Mouse (Mus musculus) limb, embryonic 11.5 days (tissue): ENCODE results near the gene Cdc123. TPM values are rescaled to one million over a fixed set of nuclear protein-coding genes. Genes with fewer than 3 reads are reported as not detected.

Source experiments
- ATAC-seq: fragments of 200-750 bp; cut with Nextera tagmentation; 2 replicates; pipeline ENCODE4 v1.8.0; 2017; ENCODE audit warnings: low read depth; ENCODE audit not compliant: insufficient number of reproducible peaks, low FRiP score, low TSS enrichment
- DNase-seq: peaks from one replicate; pipeline ENCODE4 v3.0.0-alpha.2; 2015; ENCODE audit warnings: low spot score
- H3K27ac ChIP-seq: fragments of 300-500 bp; sonication (generic); replicated peaks from 2 replicates; pipeline ENCODE4 v1.5.1; 2014; ENCODE audit warnings: low read depth, mild to moderate bottlenecking, low read length
- H3K27me3 ChIP-seq: fragments of 300-500 bp; sonication (generic); 2 replicates; pipeline ENCODE4 v1.6.1; 2014; ENCODE audit warnings: mild to moderate bottlenecking, low read length, mixed read lengths; ENCODE audit not compliant: control insufficient read depth, insufficient read depth
- H3K36me3 ChIP-seq: fragments of 300-500 bp; sonication (generic); 2 replicates; pipeline ENCODE4 v1.6.1; 2014; ENCODE audit warnings: mild to moderate bottlenecking, low read length, moderate library complexity, mixed read lengths; ENCODE audit not compliant: control insufficient read depth, insufficient read depth
- H3K4me1 ChIP-seq: fragments of 300-500 bp; sonication (generic); 2 replicates; pipeline ENCODE4 v1.6.1; 2014; ENCODE audit warnings: low read length, mixed read lengths; ENCODE audit not compliant: control insufficient read depth, insufficient read depth
- H3K4me2 ChIP-seq: fragments of 300-500 bp; sonication (generic); 2 replicates; pipeline ENCODE4 v1.6.1; 2014; ENCODE audit warnings: low read depth, mild to moderate bottlenecking, moderate library complexity; ENCODE audit not compliant: severe bottlenecking
- H3K4me3 ChIP-seq: fragments of 300-500 bp; sonication (generic); 2 replicates; pipeline ENCODE4 v1.5.1; 2014; ENCODE audit warnings: low read depth, low read length
- H3K9ac ChIP-seq: fragments of 300-500 bp; sonication (generic); 2 replicates; pipeline ENCODE4 v1.6.1; 2014; ENCODE audit warnings: mild to moderate bottlenecking, low read length
- H3K9me3 ChIP-seq: fragments of 300-500 bp; sonication (generic); 2 replicates; pipeline ENCODE4 v1.6.1; 2016; ENCODE audit warnings: low read length; ENCODE audit not compliant: control insufficient read depth
- WGBS: fragments of 180-500 bp; shearing (Covaris S2); extraction: QIAGEN DNeasy Blood & Tissue Kit; methylation state at CpG from one replicate; pipeline ENCODE4 v1.1.7; 2014; 5-methylcytosine and 5-hydroxymethylcytosine counted together
- polyA plus RNA-seq: library from polyadenylated mRNA; unstranded; fragments of >200 nt; fragmentation: Nextera tagmentation; extraction: Ambion mirVana; gene quantifications from 2 replicates; pipeline ENCODE4 v1.2.1, GENCODE M21; 2014

The Cdc123 gene
- polyA plus RNA-seq, 1 experiment from 2014 or later = 352 TPM

- H3K27ac ChIP-seq = no peak overlapping the region
- no peaks in the 10 kb centered on the region for H3K4me1 ChIP-seq
- no peaks in the 10 kb centered on the region for H3K27me3 ChIP-seq
- H3K36me3 ChIP-seq = peaks cover 26% of the 10 kb centered on the region; the same call in 1 of the 2 replicates
- no peaks in the 10 kb centered on the region for H3K9me3 ChIP-seq
- H3K9ac ChIP-seq = no peak overlapping the region
- no peak overlapping the region for H3K4me2 ChIP-seq
- WGBS = 93% methylated on average over 9 of the region's 9 CpGs
- ATAC-seq (no peak), DNase-seq (no peak)
- H3K4me3 ChIP-seq = no peak overlapping the region
These were observed 43.8 kb downstream of the Cdc123 start for GRCm38 (mm10) chr2:5801182-5801640.

DNA sequence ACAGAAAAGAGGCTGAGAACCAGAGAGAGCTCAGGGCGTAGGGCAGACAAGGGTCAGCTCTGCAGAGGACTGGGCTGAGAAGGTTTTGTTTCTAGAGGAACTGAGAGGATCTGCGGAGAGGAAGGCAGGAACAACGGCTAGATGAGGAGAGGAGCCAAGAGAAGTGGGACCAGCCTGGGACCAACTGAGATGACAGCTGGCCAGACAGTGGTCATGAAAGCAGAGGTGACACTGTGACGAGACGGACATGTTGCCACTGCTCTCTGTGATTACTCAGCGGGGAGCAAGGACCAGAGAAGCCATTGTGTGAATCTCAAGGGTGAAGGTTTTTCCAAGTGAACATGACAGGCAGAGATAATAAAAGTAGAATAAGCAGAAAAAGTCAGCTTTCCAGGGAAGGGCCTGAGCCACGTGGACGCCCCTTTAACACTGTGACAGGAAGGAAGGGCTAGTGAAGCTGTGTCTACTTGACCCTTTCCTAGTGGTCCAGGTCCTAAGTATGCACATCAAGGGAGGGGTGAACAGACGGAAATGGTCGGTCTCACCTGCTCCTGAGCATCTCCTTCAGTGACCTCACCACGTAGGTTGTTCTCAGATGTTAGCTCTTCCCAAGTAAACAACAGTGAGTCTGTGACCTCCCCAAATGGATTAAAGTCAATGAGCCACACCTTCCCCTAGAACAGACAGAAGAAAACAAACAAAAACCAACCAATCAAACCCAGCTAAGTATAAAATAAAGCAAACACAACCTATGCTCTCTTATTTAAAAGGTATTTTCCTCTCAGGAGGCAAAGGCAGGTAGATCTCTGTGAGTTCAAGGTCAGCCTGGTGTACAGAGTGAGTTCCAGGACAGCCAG is 46.9 kb downstream of the Cdc123 start:
- 95% methylated on average over 11 of the region's 11 CpGs for WGBS
- H3K4me2 ChIP-seq = no peak overlapping the region
- no peaks in the 10 kb centered on the region for H3K9me3 ChIP-seq
- no peak overlapping the region for H3K4me3 ChIP-seq
- H3K36me3 ChIP-seq = peaks cover 43% of the 10 kb centered on the region
- ATAC-seq (no peak), DNase-seq (no peak)
- H3K27me3 ChIP-seq = no peaks in the 10 kb centered on the region
- no peak overlapping the region for H3K27ac ChIP-seq
- no peak overlapping the region for H3K9ac ChIP-seq
- no peaks in the 10 kb centered on the region for H3K4me1 ChIP-seq

GRCm38 (mm10) chr2:5793771-5794170 is 51.2 kb downstream of the Cdc123 start:
- Histone ChIP-seq H3K9ac (no peak overlapping the region), H3K36me3 (peaks cover 27% of the 10 kb centered on the region), H3K4me3 (no peak overlapping the region), H3K4me2 (no peak overlapping the region), H3K9me3 (no peaks in the 10 kb centered on the region), H3K27me3 (no peaks in the 10 kb centered on the region), H3K27ac (no peak overlapping the region), H3K4me1 (no peaks in the 10 kb centered on the region)
- WGBS = 92% methylated on average over 10 of the region's 10 CpGs
- ATAC-seq (no peak), DNase-seq (no peak)

DNA sequence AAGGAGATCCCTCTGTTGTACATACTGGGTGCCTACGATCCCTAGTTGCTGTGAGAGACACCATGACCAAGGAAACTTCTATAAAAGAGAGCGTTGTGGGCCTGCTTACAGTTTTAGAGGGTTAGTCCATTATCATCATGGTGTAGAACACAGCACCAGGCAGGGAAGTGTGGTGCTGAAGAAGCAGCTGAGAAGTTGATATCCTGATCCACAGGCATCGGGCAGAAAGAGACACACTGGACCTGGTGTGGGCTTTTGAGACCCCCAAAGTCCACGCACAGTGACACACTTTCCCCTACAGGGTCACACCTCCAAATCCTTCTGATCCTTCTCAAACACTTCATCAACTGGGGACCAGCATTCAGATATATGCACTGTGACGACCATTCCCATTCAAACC is 52.9 kb downstream of the Cdc123 start:
- 86% methylated on average over 5 of the region's 5 CpGs for WGBS
- Histone ChIP-seq H3K9ac (no peak overlapping the region), H3K4me1 (no peaks in the 10 kb centered on the region), H3K27me3 (no peaks in the 10 kb centered on the region), H3K9me3 (no peaks in the 10 kb centered on the region), H3K4me2 (no peak overlapping the region), H3K4me3 (no peak overlapping the region), H3K36me3 (peaks cover 24% of the 10 kb centered on the region), H3K27ac (no peak overlapping the region)
- DNase-seq (no peak), ATAC-seq (no peak)

DNA sequence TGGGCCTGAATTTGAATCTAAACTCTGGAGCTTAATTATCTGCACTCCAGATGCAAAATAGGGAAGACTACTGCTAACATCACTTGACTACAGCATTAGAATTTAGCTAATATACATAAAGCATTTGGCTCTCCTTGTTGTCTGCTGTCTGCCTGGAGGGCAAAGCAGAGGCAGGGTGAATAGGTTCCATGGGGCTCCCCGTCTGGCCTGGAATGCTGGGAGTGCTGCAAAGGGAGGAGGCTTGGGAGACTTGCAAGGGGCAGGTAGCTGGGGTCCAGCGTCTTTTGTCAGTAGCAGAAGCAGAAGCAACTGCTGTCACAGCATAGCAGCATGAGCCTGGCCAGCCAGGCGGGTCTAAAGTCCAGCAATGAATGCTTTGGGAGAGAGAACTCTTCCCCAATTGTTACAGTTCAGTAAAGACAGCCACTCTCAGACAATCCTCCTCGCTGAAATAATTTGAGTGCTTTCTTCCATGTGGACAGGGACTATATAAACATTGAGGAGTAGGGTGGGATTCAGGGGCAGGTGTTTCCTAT is 55.3 kb downstream of the Cdc123 start:
- ATAC-seq (no peak), DNase-seq (no peak)
- no peak overlapping the region for H3K4me3 ChIP-seq
- no peaks in the 10 kb centered on the region for H3K9me3 ChIP-seq
- no peak overlapping the region for H3K9ac ChIP-seq
- H3K36me3 ChIP-seq = peaks cover 11% of the 10 kb centered on the region; the same call in 1 of the 2 replicates
- H3K27ac ChIP-seq = no peak overlapping the region
- no peaks in the 10 kb centered on the region for H3K27me3 ChIP-seq
- 51% methylated on average over 4 of the region's 4 CpGs for WGBS
- no peak overlapping the region for H3K4me2 ChIP-seq
- H3K4me1 ChIP-seq = no peaks in the 10 kb centered on the region

DNA sequence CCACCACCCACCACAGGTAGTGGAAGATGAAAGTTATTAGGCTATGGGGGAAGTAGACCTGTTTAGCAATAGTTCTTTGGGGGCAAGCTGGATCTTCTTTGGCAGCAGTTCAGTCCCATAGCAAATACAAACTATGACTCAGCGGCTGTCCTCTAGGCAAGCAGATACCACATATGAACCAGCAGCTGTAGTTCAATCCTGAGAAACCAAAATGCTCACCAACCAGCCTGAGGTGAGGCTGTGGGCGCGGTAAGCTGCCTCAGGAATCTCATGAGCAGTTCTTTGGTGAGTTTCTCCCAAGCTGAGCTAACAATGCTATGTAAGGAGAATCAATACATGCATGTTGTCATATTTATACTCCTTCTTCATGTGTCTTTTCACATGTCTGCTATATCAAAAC is 57.6 kb downstream of the Cdc123 start:
- Histone ChIP-seq H3K4me2 (no peak overlapping the region), H3K27me3 (no peaks in the 10 kb centered on the region), H3K4me3 (no peak overlapping the region), H3K9ac (no peak overlapping the region), H3K4me1 (no peaks in the 10 kb centered on the region), H3K27ac (no peak overlapping the region), H3K9me3 (no peaks in the 10 kb centered on the region), H3K36me3 (no peaks in the 10 kb centered on the region)
- ATAC-seq (no peak), DNase-seq (no peak)
- WGBS = 89% methylated on average over 3 of the region's 3 CpGs

DNA sequence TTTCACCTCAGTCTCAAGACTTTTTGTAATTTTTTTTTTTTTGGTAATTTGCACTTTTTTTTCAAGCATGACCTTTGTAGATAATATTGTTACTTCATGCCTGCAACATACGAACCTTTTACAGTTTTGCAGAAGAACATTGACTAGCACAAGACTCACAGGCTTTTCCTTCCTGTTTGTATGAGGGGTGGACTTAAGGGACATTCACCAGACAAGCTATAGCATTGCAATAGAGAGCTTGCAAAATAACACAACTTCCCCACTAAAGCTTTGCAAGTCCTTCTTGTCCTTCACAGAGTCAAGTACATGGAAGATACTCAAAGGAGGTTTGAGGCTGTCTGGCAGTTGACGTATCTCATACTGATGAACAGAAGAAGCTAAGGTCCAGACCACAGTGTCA is 72.5 kb downstream of the Cdc123 start:
- Histone ChIP-seq H3K9ac (no peak overlapping the region), H3K36me3 (no peaks in the 10 kb centered on the region), H3K27me3 (no peaks in the 10 kb centered on the region), H3K4me3 (no peak overlapping the region), H3K4me1 (no peaks in the 10 kb centered on the region), H3K27ac (no peak overlapping the region), H3K4me2 (no peak overlapping the region), H3K9me3 (no peaks in the 10 kb centered on the region; the same call in 1 of the 2 replicates)
- WGBS = 80% methylated on average over 2 of the region's 2 CpGs
- ATAC-seq (no peak), DNase-seq (no peak)

- H3K4me3 ChIP-seq = no peak overlapping the region
- no peaks in the 10 kb centered on the region for H3K27me3 ChIP-seq
- H3K27ac ChIP-seq = no peak overlapping the region
- WGBS = 58% methylated on average over 8 of the region's 8 CpGs
- DNase-seq (peak; percentile 35), ATAC-seq (no peak)
- H3K9ac ChIP-seq = no peak overlapping the region
- H3K4me1 ChIP-seq = no peaks in the 10 kb centered on the region
- no peak overlapping the region for H3K4me2 ChIP-seq
- H3K36me3 ChIP-seq = no peaks in the 10 kb centered on the region
- H3K9me3 ChIP-seq = no peaks in the 10 kb centered on the region; the same call in 1 of the 2 replicates
These were observed 74.2 kb downstream of the Cdc123 start for GRCm38 (mm10) chr2:5770708-5771241.
